Mouse (Mus musculus): ENCODE measurements around the gene Net1. TPM values are rescaled to one million over a fixed set of nuclear protein-coding genes. Genes with fewer than 3 reads are reported as not detected.

Gene Net1
- total and polyA plus RNA-seq, 2 experiments: 17.1 to 20.5 TPM

DNA sequence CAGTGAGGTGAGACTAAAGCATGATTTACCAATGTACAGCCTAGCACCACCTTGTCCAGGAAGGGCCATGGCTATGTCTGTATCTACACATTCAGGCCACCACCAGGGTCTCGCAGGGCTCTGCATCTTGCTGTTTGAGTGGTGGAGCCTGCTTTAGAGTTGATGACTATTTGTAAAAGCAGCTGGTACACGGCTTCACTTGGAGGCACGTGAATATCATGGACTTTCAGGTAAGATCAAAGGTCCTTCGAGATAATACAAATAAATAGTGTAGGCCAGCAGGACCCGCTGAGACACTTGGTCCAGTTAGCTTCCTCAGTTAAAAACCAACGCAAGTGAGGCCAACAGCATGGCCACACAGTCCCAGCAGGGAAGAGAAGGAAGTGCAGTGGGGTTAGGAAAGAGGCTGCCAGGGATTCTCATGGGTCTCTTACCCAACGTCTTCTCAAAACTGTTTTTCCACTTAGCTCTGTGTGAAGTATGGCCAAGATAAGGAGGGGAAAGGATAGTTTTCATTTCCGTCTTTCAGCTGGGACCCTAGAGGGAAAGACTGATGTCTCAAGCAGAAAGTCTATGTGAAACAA lies 22.5 kb downstream of the Net1 start:
- H3K27ac ChIP-seq (replicated peaks; ENCODE audit: insufficient read depth, low read depth, low read length): peak overlapping the region; percentile 63
- TF ChIP-seq CTCF (IDR thresholded peaks at IDR 0.05; ENCODE audit: low read depth, low read length): no peak
- no peak for TF ChIP-seq POLR2A (IDR thresholded peaks at IDR 0.05; ENCODE audit: extremely low read depth, insufficient read depth, low read length)
- H3K4me1 ChIP-seq (ENCODE audit: control insufficient read depth, insufficient read depth, low read length): peaks cover 5% of the 10 kb centered on the region; the same call in 1 of the 2 replicates
- DNase-seq (ENCODE audit: extremely low read depth, low read depth, low spot score): peak; percentile 92
- H3K9ac ChIP-seq (ENCODE audit: low read depth, low read length): no peak overlapping the region
- no peaks in the 10 kb centered on the region for H3K27me3 ChIP-seq (ENCODE audit: control insufficient read depth, insufficient read depth, low read length)
- WGBS: 30% methylated on average over 8 of the region's 8 CpGs
- no peak overlapping the region for H3K4me3 ChIP-seq (ENCODE audit: insufficient read depth, low read depth, low read length)
- H3K36me3 ChIP-seq (ENCODE audit: control insufficient read depth, insufficient read depth, low read length): no peaks in the 10 kb centered on the region
- H3K79me2 ChIP-seq (ENCODE audit: control insufficient read depth, insufficient read depth, low read length): no peaks in the 10 kb centered on the region; the same call in 1 of the 2 replicates

DNA sequence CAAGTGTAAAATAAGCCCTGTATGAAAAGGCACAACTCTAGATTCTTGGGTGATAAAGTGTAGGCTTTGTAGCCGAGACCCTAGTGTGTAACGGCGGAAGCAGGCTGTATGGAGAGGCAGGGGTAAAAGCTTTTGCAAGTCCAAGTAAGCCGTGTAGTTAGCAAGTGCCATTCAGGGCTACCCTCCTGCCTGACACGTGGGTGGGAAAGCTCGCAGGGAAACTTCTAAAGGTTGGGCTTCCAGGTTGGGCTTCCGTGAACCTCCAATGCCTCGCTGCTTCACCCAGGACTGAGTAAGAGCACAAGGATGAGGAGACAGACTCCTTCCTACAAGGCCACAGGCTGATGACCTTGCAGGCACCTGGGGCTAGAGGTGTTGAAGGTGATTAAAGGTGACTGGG lies 23.5 kb downstream of the Net1 start:
- H3K4me1 ChIP-seq (ENCODE audit: control insufficient read depth, insufficient read depth, low read length): peaks cover 12% of the 10 kb centered on the region
- H3K79me2 ChIP-seq (ENCODE audit: control insufficient read depth, insufficient read depth, low read length): peaks cover 5% of the 10 kb centered on the region
- DNase-seq (ENCODE audit: extremely low read depth, low read depth, low spot score): no peak
- TF ChIP-seq POLR2A (IDR thresholded peaks at IDR 0.05; ENCODE audit: extremely low read depth, insufficient read depth, low read length): no peak
- TF ChIP-seq CTCF (IDR thresholded peaks at IDR 0.05; ENCODE audit: low read depth, low read length): no peak
- 81% methylated on average over 8 of the region's 8 CpGs for WGBS
- no peaks in the 10 kb centered on the region for H3K27me3 ChIP-seq (ENCODE audit: control insufficient read depth, insufficient read depth, low read length)
- H3K36me3 ChIP-seq (ENCODE audit: control insufficient read depth, insufficient read depth, low read length): no peaks in the 10 kb centered on the region
- no peak overlapping the region for H3K27ac ChIP-seq (replicated peaks; ENCODE audit: insufficient read depth, low read depth, low read length)
- H3K9ac ChIP-seq (ENCODE audit: low read depth, low read length): no peak overlapping the region
- H3K4me3 ChIP-seq (ENCODE audit: insufficient read depth, low read depth, low read length): no peak overlapping the region

DNA sequence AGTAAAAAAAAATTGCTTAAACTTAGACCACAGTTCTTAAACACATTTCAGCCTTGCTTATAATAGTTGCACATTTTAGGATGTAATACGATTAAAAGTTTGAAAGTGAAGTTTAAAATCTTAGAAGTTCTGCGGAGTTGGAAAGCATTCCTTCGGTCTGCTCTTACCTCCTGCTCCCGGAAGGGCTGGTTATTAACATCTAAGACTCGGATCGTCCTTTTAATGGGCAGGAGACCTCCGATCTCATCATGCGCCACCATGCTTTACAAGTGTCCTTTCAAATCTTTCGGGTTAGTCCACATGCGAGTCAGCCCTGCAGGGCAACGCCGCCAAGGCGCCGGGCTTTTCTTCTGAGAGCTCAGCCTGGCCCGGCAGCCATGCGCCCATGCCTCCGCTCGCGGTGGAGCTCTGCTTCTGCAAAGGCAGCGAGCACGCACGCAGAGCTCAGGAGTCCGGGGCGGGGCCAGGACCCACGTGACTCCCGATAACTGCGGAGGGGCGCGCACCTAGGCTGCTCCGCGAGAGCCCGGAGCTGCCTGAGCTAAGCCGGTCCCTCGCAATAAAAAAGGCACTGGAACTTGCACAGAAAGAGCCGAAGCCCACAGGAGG lies 24.8 kb downstream of the Net1 start:
- TF ChIP-seq CTCF (IDR thresholded peaks at IDR 0.05; ENCODE audit: low read depth, low read length) (no peak), POLR2A (IDR thresholded peaks at IDR 0.05; ENCODE audit: extremely low read depth, insufficient read depth, low read length) (peak; percentile 99)
- WGBS: under 1% methylated on average over 35 of the region's 35 CpGs
- Histone ChIP-seq H3K27me3 (ENCODE audit: control insufficient read depth, insufficient read depth, low read length) (no peaks in the 10 kb centered on the region), H3K27ac (replicated peaks; ENCODE audit: insufficient read depth, low read depth, low read length) (peak overlapping the region; percentile 87), H3K4me3 (ENCODE audit: insufficient read depth, low read depth, low read length) (peak overlapping the region; percentile 78), H3K9ac (ENCODE audit: low read depth, low read length) (peak overlapping the region; percentile 91), H3K4me1 (ENCODE audit: control insufficient read depth, insufficient read depth, low read length) (peaks cover 14% of the 10 kb centered on the region), H3K79me2 (ENCODE audit: control insufficient read depth, insufficient read depth, low read length) (peaks cover 7% of the 10 kb centered on the region), H3K36me3 (ENCODE audit: control insufficient read depth, insufficient read depth, low read length) (peaks cover 9% of the 10 kb centered on the region)
- DNase-seq (ENCODE audit: extremely low read depth, low read depth, low spot score): peak; percentile 83

DNA sequence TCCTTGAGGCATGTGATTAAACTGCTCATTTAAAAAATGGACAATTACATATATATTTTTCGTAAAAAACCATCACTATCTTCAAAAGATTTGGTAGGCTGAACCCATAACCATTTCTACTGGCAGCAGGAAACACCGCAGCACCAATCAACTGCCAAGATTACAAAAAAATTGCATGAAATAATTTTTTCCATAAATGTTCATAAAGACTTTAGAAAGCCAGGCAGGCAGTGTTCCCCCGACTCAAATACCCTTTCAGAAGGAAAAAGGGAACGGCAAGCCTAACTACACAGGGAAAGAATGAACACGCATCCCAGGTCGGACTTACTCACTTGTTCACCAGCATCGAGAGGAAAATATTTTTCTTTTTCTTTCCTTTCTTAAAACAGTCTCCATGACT lies 25.4 kb downstream of the Net1 start:
- Histone ChIP-seq H3K4me1 (ENCODE audit: control insufficient read depth, insufficient read depth, low read length) (peaks cover 14% of the 10 kb centered on the region), H3K27ac (replicated peaks; ENCODE audit: insufficient read depth, low read depth, low read length) (peak overlapping the region; percentile 49), H3K27me3 (ENCODE audit: control insufficient read depth, insufficient read depth, low read length) (no peaks in the 10 kb centered on the region), H3K79me2 (ENCODE audit: control insufficient read depth, insufficient read depth, low read length) (peaks cover 7% of the 10 kb centered on the region), H3K36me3 (ENCODE audit: control insufficient read depth, insufficient read depth, low read length) (peaks cover 15% of the 10 kb centered on the region), H3K4me3 (ENCODE audit: insufficient read depth, low read depth, low read length) (peak overlapping the region; percentile 78), H3K9ac (ENCODE audit: low read depth, low read length) (peak overlapping the region; percentile 66)
- TF ChIP-seq POLR2A (IDR thresholded peaks at IDR 0.05; ENCODE audit: extremely low read depth, insufficient read depth, low read length) (no peak), CTCF (IDR thresholded peaks at IDR 0.05; ENCODE audit: low read depth, low read length) (no peak)
- WGBS: 11% methylated on average over 7 of the region's 7 CpGs
- peak; percentile 35 for DNase-seq (ENCODE audit: extremely low read depth, low read depth, low spot score)

DNA sequence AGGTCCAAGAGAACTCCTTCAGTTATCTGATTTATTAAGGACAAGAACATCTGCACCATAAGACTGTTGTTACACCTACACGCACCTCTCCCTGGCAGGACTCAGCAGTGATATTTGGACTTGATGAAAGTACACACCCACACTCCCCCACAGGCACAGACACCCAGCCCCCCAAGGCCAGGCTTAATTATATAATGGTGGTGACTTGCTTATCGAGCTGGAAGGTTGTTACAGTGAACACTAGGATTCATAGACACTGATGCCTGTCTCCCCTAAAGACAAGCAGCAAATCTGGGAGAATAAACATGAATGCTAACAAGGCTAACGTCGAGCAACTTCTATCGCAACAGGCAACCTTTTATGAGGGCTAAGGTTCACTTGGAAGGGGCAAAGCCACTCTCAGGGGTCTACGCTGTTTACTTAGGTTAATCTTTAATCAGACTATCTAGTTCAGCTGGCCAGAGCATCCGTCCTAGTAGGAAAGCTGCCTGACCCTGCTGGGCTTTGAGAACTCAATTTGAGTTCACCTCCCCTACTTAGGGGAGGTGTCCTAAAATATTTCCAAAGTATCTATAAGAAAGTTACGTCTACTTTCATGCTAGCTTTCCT lies 26.4 kb downstream of the Net1 start:
- H3K79me2 ChIP-seq (ENCODE audit: control insufficient read depth, insufficient read depth, low read length): peaks cover 7% of the 10 kb centered on the region
- peak overlapping the region; percentile 78 for H3K4me3 ChIP-seq (ENCODE audit: insufficient read depth, low read depth, low read length)
- H3K9ac ChIP-seq (ENCODE audit: low read depth, low read length): peak overlapping the region; percentile 47
- peaks cover 25% of the 10 kb centered on the region for H3K36me3 ChIP-seq (ENCODE audit: control insufficient read depth, insufficient read depth, low read length)
- no peaks in the 10 kb centered on the region for H3K27me3 ChIP-seq (ENCODE audit: control insufficient read depth, insufficient read depth, low read length)
- WGBS: 25% methylated on average over 8 of the region's 8 CpGs
- H3K4me1 ChIP-seq (ENCODE audit: control insufficient read depth, insufficient read depth, low read length): peaks cover 14% of the 10 kb centered on the region
- DNase-seq (ENCODE audit: extremely low read depth, low read depth, low spot score): peak; percentile 98
- TF ChIP-seq POLR2A (IDR thresholded peaks at IDR 0.05; ENCODE audit: extremely low read depth, insufficient read depth, low read length): no peak
- no peak for TF ChIP-seq CTCF (IDR thresholded peaks at IDR 0.05; ENCODE audit: low read depth, low read length)
- H3K27ac ChIP-seq (replicated peaks; ENCODE audit: insufficient read depth, low read depth, low read length): peak overlapping the region; percentile 91

Measured in liver, adult 2 months (tissue).